Mouse (Mus musculus) right cerebral cortex, postnatal 25 days (tissue): ENCODE data around the gene Klhl22.

Experiments
- DNase-seq: peaks from one replicate; pipeline ENCODE4 v3.0.0; 2022

Klhl22 gene

GRCm38 (mm10) chr16:17834543-17834942 lies 75.1 kb downstream of the Klhl22 start:
- DNase-seq, result no peak

DNA sequence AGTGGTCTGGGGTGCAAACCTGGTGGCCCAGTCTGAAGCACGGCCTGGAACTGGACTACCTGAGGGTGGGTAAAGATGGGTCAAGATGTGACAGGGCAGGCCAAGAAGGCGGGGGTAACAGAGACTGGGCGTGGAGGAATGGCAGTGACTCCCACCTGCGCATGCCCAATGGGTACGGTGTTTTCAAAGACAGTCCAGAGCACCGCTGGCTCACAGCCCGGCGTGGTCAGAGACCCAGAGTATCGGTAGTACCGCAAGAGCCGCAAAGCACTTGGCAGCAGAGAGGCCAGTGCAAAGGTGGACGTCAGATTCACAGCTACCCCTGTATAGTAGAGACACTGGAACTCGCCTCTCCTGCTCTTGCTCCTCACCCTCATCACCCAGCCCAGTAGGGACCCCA lies 76.1 kb downstream of the Klhl22 start:
- DNase-seq, result no peak

DNA sequence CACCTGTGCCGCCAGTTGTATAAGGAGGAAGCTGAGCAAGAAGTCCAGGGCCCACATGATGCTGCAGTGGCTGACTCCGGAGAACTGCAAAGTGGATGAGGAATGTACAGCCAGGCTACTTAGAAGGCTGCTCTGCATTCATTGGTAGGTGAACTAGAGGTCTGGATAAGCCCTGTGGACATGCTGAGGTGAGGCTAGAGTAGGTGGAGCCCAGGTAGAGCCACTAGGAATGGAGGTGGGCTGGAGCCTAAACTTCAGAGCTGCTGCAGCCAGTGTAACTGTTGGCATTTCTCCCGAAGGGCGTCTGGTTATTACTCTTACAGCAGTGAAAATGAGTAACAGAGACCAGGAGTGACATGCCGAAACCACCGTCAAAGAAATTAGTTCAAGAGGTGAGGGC lies 78.6 kb downstream of the Klhl22 start, which contains the start of gene Car15:
Gene Car15, minus strand, starts transcription at position 314 of the 400 bp plus-strand sequence.
- DNase-seq, result no peak

GRCm38 (mm10) chr16:17839976-17840375 lies 80.6 kb downstream of the Klhl22 start:
- DNase-seq, result no peak

DNA sequence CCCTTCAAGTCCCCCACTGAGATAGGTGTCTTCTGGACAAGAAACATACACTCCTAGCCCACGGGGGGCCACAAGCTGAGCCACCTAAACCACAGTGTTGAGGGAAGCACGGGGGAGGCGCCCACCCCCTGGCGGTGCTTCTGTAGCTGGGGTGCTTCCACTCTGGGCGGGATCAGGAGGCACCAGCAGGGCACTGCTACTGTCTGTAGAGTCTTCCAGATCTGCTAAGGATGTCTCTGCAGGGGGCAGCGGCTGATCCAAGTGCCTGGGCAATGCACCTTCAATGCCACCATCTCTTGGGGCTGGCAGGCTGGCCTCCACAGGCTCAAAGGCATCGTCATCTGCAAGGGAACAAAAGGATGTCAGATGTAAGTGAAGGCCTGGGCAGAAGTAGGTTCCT lies 83.0 kb downstream of the Klhl22 start:
- DNase-seq, result no peak
